Mouse (Mus musculus): ENCODE measurements around the gene Phex.

Phex gene

DNA sequence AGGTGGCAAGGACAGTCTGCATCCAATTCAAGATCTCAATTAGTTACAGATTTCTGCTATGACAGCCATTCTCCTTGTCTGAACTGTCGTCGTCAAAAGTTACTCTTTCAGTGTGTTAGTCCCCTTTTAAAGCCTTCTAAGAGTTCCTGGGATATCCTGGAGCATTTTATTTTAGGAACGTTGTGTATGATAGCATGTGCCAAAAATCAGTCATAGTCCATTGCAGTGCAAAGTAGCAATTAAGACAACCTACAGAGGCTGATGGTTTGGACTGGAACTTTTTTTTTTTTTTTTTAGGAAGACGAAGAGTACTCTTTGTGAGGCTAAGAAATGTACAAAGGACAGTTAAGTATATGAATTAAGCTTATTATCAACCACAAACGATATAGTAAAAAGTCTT lies at the start of gene Phex:
Gene Phex, minus strand, starts transcription at position 101 of the 400 bp plus-strand sequence.
- DNase-seq: no peak

DNA sequence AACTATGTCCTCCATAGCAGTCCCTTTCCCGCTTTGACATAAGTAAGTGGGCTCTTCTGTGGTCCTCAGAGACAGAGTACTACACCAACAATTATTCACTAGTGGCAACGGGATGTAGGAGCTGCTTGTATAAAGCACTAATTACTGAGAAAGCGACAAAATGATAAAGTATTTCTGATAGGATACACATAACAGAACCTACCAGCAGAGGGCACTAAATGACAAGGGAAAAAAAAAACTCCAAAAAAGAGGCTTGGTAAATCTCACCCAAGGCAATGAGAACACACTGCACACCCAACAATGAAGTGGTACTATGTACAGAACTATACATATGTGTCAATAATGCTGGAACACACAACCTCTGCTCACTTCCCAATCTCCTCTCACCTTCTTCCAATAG lies 47.6 kb upstream of the Phex start:
- DNase-seq: no peak

- peak in 1 of 2 experiments; percentile 12 for DNase-seq
Measured at GRCm38 (mm10) chrX:157454430-157454829, 39.3 kb upstream of the Phex start.

DNA sequence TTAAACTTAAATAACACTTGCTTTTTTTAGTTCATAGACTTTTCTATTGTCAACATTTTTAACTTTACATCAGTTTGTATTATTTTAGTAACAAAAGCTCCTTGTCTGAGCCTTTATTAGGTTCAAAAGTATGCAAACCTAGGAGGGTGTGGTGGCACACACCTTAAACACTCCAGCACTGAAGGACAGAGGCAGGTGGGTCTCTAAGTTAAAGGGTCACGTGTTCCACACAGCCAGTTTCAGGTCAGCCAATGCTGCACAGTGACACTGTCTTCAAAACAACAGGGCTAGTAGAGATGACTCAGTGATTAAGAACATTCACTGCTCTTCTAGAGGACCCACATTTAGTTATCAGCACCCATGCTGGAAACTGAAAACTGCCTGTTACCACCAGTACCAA lies 33.9 kb upstream of the Phex start:
- DNase-seq: no peak

DNA sequence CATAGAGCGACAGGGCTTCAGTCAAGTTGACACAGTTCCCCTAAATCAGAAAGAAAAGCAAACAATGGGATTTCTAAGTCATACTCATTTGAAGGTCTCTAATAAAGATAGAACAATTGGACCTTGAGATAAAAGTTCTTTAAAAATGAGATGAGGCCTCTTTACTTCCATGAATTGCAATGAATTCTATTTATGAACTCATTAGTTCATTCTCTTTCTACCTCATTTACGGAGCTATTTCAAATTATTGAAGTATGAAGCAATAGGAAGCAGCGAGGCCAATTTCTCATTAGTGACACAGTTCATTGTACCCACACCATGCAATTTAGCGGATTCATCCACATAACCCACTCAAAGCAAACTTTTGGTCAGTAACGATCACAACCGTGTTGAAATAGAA lies 32.3 kb upstream of the Phex start:
- no peak for DNase-seq

GRCm38 (mm10) chrX:157434768-157435167 lies 19.7 kb upstream of the Phex start:
- DNase-seq: no peak

DNA sequence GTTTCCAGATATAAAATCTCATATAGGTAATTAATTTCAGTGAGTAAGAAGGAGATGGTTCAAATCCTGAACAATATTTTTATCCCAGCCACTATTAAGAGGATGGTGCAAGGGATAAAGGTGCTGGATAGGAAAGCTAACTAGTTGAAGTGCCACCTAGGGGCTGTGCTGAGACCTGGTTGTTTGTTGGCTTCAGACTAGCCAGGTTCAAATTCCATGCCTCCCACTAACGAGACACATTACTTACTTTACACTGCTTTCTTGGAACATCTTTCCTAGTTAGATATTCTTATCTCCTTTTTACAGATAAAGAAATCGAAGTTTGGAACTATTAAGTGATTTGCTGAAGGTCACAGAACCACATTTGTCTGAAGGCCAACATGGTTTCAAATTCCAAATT lies 4.3 kb upstream of the Phex start:
- DNase-seq: no peak

DNA sequence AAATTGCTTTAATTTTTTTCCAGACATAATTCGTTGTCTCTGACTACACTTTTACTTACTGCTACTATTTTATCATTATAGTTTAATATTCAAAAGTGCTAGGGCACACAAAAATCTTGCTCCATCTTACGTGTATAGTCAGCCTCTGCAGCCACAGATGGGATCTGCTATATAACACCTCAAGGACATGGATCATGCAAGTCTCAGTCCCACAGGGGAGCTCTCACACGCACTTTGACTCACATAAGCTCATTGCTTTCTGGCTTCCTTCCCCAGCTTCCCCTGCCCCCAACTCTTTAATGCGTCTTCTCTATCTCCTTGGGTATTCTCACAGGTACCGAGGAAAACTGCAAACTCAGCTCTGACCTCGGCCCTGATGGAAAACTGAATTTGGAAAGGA lies 10.2 kb downstream of the Phex start:
- no peak for DNase-seq

DNA sequence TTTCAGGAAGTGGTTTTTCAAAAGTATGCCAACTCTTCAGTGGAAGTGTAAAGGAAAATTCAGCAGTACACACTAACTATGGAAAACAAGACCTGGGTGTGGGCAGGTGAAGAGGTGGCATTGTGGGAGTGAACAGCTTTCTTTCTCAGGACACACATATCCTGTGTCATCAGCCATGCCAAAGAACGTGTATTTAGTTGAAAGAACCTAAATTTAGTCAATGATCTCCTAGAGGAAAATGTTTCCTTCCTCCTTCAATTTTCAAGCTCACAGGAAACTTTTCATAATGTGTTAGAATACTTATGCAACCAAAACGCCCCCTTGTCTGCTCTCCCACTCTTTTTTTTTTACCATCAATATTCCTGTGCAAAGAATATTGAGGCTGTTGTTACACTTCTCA lies 23.9 kb downstream of the Phex start:
- DNase-seq: no peak

DNA sequence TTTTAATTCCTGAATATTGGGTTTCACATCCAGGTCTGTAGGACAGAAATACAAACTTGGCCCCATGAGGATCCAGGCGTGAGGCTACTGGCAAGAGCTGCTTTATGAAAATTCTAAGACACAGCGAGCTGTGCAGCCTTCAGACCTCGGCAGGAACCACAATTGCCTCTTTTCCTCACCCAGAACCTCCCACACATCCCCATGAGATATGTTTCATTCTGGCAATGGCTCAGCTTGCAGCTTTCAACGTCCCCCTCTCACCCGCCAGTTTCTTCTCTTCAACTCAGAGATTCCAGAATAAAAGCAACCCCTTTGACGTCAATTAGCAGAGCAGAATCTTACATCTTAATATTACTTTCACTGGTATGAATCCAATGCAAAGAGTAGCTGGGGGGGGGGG lies 25.0 kb downstream of the Phex start:
- no peak for DNase-seq

- DNase-seq: no peak
Measured at GRCm38 (mm10) chrX:157388419-157388818, 26.7 kb downstream of the Phex start.

GRCm38 (mm10) chrX:157387025-157387424 lies 28.1 kb downstream of the Phex start:
- no peak for DNase-seq

GRCm38 (mm10) chrX:157378822-157379221 lies 36.3 kb downstream of the Phex start:
- no peak for DNase-seq

DNA sequence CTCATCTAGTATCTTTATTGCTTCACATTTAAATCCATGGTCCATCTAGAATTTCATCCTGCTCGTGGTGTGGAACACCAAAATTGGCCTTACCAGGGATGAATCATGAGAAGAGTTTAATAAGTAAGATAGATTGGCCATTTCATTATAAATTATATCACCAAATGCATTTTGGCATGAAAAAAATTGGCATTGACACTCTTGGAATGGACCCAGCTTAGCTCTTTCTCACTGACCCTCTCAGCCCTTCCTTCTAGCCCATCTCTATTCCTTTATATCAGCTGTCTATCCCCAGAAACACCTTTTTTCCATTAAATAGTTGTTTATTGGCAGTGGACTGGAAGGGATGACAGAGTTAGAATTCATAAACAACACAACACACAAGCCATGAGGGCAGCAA lies 37.7 kb downstream of the Phex start:
- no peak for DNase-seq

DNA sequence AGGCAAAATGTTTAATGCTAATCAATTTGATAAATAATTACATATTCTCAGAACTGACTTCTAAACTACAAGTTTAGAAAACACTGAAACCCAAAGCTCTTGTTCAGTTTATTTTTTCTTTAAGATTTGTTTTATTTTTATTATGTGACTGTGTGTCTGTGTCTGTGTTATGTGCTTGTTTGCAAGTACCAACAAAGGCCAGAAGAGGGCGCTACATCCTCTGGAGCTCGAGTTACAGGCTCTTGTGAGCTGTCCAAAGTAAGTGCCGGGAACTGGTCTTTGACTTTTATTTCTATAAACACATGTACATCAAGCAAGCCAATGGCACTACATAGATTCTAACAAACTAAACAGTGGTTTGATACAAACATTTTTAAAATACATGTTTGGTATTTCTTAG lies 41.2 kb downstream of the Phex start:
- no peak for DNase-seq

DNA sequence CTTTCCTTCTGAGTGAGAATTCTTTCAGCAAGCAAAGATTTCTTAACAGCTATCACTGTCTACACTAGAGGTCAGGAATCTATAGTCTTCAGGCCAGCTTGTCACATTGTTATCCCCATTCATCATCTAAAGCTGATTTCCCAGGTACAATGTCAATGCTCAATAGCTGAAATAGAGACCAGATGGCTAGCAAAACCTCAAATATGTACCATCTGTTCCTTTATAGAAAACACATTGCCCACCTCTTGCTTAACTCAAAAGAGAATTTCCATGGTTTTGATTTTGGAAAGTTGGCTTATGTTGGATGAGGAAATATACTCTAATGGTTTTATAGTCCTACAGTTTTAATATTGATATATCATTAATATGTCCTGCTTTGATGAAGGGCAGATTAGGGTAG lies 45.9 kb downstream of the Phex start:
- no peak for DNase-seq

- DNase-seq: no peak
Measured at GRCm38 (mm10) chrX:157355521-157355920, 59.6 kb downstream of the Phex start.

DNA sequence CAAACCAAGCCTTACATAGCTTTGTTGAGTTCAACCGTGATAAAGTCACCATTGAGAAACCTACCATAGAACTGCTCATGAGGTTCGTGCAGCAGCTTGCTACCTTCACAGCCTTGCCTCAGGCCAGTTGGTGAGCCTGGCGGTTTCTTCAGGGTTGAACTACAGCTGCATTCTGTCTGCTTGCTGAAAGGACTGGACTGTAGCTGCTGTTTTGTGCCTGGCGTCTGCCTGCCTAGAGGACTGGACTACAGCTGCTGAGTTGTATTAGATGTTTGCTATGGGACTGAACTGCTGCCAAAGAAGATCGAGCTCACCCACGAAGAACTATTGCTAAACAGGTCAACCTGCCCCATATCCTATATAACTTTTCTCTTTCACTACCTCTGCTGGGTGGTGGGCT lies 68.9 kb downstream of the Phex start:
- no peak for DNase-seq

DNA sequence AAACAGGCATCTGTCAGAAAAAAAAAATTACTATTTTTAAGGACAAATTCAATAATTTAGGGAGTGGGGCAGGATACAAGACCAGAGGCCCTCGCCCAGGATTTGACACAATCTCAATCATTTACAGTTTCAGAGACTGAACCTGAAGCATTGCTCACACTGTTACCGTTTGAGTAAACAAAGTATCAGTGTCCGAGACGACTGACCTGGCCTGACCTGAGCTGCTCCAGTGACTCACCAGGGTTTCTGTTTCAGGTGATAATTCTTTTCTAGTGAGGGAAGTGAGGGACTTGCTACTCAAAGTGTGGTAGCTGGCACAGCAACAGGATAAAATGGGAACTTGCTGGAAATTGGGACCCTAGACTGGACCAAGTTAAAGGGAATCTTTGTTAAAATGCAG lies 80.4 kb downstream of the Phex start:
- DNase-seq: no peak

DNA sequence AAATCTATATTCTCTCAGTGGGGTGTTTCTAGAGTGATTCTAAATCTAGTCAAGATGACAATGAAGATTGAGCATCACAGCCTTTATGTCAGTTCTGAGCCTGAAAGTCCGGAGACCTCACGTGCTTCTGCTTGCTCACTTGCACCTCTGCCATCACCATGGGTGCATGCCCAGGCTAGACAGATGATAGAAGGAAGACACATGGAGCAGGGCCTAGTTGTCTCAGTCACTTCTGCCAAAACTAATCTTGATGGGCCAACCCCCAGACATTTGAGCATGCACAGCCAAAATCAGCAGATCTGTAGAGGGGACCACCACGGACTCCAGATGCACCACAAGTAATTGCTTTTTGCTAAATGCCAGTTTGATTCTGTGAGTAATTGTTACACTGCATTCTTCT lies 85.3 kb downstream of the Phex start:
- no peak for DNase-seq

GRCm38 (mm10) chrX:157328396-157328795 lies 86.7 kb downstream of the Phex start:
- no peak for DNase-seq

GRCm38 (mm10) chrX:157327756-157328155 lies 87.4 kb downstream of the Phex start:
- no peak for DNase-seq

DNA sequence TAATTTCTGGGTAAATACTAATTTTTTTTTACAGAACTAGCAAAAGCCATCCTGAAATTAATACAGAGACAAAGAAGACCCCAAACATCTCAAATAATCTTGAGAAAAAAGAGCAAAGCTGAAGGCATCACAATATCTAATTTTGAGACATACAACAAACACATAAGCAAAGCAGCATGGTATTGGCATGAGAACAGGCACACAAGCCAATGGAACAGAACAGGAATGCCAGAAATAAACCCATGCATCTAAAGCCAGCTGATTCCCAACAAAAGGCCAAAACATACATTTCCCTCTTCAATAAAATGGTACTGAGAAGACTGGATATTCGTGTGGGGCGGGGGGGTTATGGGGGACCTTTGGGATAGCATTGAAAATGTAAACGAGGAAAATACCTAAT lies 90.7 kb downstream of the Phex start:
- DNase-seq: no peak

DNA sequence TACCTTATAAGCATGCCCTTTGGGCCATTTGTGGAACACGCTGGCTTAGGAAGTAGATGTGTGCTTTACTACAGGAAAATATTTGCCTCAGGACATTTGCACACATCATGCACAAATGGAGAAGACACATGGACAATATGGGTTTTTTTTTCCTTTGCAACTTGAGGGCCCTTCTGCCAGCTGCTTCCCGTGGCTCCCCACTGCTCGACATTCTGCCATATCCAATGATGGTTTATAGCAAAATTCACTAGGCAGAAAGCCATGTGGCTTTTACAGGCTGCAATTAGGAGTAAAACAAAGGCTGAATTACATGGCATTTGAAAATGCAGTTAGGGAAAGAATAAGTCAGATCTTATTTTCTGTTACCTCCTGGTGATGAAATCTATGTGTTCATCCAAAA lies 104.8 kb downstream of the Phex start:
- no peak for DNase-seq

DNA sequence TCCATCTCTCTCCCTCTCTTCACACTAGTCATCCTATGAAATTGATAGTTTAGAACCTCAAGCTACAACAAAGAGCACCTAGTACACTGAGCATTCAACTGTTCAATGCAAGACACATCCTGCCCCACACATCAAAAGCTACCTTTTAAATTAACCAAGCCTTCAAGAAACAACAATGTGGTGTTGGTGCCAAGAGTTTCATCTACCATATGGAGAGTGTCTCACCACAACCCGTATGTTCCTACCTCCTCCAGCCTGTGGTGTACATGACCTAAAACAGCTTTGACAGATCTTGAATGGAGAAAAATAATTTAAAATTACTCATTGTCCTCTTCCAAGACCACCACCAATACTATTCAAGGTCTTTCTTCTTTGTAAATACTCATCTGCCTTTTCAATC lies 106.9 kb downstream of the Phex start:
- DNase-seq: no peak

DNA sequence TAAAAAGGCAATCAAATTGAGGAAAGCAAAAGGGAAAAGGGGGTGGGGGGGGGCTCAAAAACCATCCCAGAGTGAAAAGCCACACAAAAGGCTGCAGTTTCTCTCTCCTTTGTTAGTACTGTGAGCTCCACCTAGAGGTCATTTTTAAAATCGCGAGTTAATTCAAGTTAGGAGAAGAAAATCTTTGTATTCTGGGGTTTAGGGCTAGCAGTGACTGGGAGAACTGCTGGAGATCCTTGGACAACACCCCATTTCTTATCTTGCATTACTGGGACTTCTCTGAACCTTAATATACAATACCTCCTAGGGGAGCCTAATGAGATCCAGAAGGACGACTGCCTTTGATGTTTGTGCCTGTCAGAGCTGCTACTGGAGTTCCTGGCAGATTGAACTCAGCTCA lies 107.7 kb downstream of the Phex start:
- no peak for DNase-seq
